Mouse (Mus musculus) CD4-positive, CD25-positive, alpha-beta regulatory T cell, adult 4 months (primary cell): Measurements from ENCODE around the gene Adgrb3. TPM values are rescaled to one million over a fixed set of nuclear protein-coding genes. Genes with fewer than 3 reads are reported as not detected.

ENCODE experiments used
- ATAC-seq: one replicate; pipeline ENCODE4 v1.8.0; 2017
- polyA plus RNA-seq, 2 experiments: library from polyadenylated mRNA; unstranded; fragments of 100-300 nt; shearing (Covaris generic); gene quantifications; one replicate each; pipeline ENCODE4 v1.2.1; 2017

The Adgrb3 gene
- polyA plus RNA-seq, 2 experiments from 2014 or later = 0.34 TPM; not detected in 1

- ATAC-seq = no peak
Measured at GRCm38 (mm10) chr1:25229245-25229750, 600.2 kb downstream of the Adgrb3 start.

- no peak for ATAC-seq
Measured at GRCm38 (mm10) chr1:25228381-25229244, 600.9 kb downstream of the Adgrb3 start.

- no peak for ATAC-seq
Measured at GRCm38 (mm10) chr1:25227880-25228279, 601.6 kb downstream of the Adgrb3 start.

GRCm38 (mm10) chr1:25204636-25205035, 624.9 kb downstream of the Adgrb3 start:
- ATAC-seq = no peak

GRCm38 (mm10) chr1:25199392-25199791, 630.1 kb downstream of the Adgrb3 start:
- no peak for ATAC-seq

GRCm38 (mm10) chr1:25191986-25192385, 637.5 kb downstream of the Adgrb3 start:
- ATAC-seq = no peak

GRCm38 (mm10) chr1:25189261-25189660, 640.2 kb downstream of the Adgrb3 start:
- ATAC-seq = no peak

GRCm38 (mm10) chr1:25185909-25186308, 643.6 kb downstream of the Adgrb3 start:
- ATAC-seq = no peak

- ATAC-seq = no peak
Measured at GRCm38 (mm10) chr1:25181881-25182280, 647.6 kb downstream of the Adgrb3 start.

GRCm38 (mm10) chr1:25180615-25181014, 648.9 kb downstream of the Adgrb3 start:
- no peak for ATAC-seq

- ATAC-seq = no peak
Measured at GRCm38 (mm10) chr1:25179860-25180582, 649.5 kb downstream of the Adgrb3 start.

GRCm38 (mm10) chr1:25178347-25179130, 651.0 kb downstream of the Adgrb3 start:
- no peak for ATAC-seq

GRCm38 (mm10) chr1:25167120-25167519, 662.4 kb downstream of the Adgrb3 start:
- no peak for ATAC-seq

GRCm38 (mm10) chr1:25166036-25166796, 663.3 kb downstream of the Adgrb3 start:
- no peak for ATAC-seq

GRCm38 (mm10) chr1:25163561-25163960, 665.9 kb downstream of the Adgrb3 start:
- no peak for ATAC-seq

GRCm38 (mm10) chr1:25146206-25146605, 683.3 kb downstream of the Adgrb3 start:
- no peak for ATAC-seq

- no peak for ATAC-seq
Measured at GRCm38 (mm10) chr1:25132150-25132824, 697.2 kb downstream of the Adgrb3 start.

- no peak for ATAC-seq
Measured at GRCm38 (mm10) chr1:25115512-25115911, 714.0 kb downstream of the Adgrb3 start.

GRCm38 (mm10) chr1:25107500-25108101, 721.9 kb downstream of the Adgrb3 start:
- ATAC-seq = no peak

- no peak for ATAC-seq
Measured at GRCm38 (mm10) chr1:25106679-25107078, 722.8 kb downstream of the Adgrb3 start.

- no peak for ATAC-seq
Measured at GRCm38 (mm10) chr1:25105367-25105766, 724.1 kb downstream of the Adgrb3 start.
